Comparison of ENCODE assay signal across 19 mouse cellular contexts in the genomic region with DNA sequence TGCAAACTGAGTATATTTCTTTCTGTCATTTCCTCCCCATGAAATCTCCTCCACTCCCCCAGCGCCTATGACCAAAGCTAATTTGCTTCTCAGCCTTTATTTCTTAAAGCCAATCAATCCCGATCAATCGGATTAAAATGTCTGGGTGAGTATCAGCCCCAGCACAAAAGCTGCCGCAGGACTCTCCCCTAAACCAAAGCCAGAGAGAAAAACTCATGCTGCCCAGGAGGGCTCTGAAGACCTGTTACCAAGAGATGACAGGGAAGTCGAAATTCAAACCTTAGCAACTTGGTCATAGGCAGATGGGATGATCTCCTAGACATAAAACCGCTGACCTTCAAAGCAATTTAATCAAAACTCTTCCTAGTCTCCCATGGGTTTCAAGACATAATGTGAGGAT.
DNase-seq lines count a peak whose midpoint lies in the region; ATAC-seq and TF ChIP-seq lines count a peak whose summit lies in the region.
"Had no signal": no experiment of that assay in that cellular context is flagged by ENCODE, and none has a peak within 500 bp of the region (broad histone marks: within the 10 kb centered on the region; RNA-seq: fewer than 3 reads in every experiment).

No protein-coding gene starts in this region.

- H3K36me3 ChIP-seq in midbrain, embryonic 10.5 days, result no peaks in the 10 kb centered on the region
- no peaks in the 10 kb centered on the region for H3K36me3 ChIP-seq in midbrain, postnatal 0 days (ENCODE audit: insufficient read depth, low read length)
- H3K36me3 ChIP-seq in forebrain, embryonic 16.5 days (ENCODE audit: control insufficient read depth, insufficient read depth), result no peaks in the 10 kb centered on the region
- H3K36me3 ChIP-seq in midbrain, embryonic 14.5 days (ENCODE audit: control insufficient read depth, insufficient read depth, low read length), result no peaks in the 10 kb centered on the region
- no peaks in the 10 kb centered on the region for H3K36me3 ChIP-seq in thymus, adult 2 months (ENCODE audit: control insufficient read depth, insufficient read depth, low read length)
- H3K36me3 ChIP-seq: heart, embryonic 13.5 days; stomach, embryonic 15.5 days had no signal

- H3K9ac ChIP-seq in midbrain, postnatal 0 days (replicated peaks; ENCODE audit: low read length, poor library complexity, severe bottlenecking), result no peak overlapping the region
- no peak overlapping the region for H3K9ac ChIP-seq in forebrain, embryonic 16.5 days (replicated peaks; ENCODE audit: low read depth, low read length)
- no peak overlapping the region for H3K9ac ChIP-seq in midbrain, embryonic 14.5 days (replicated peaks; ENCODE audit: low read length)
- H3K9ac ChIP-seq: heart, embryonic 13.5 days; stomach, embryonic 15.5 days had no signal

- intact Hi-C loops in gastrocnemius, postnatal 36 days (cut with DNase I), result no loop called here

- H3K4me2 ChIP-seq in midbrain, postnatal 0 days (ENCODE audit: low read depth, low read length, poor library complexity, severe bottlenecking), result no peak overlapping the region
- H3K4me2 ChIP-seq in forebrain, embryonic 16.5 days (ENCODE audit: low read length), result no peak overlapping the region
- H3K4me2 ChIP-seq in midbrain, embryonic 14.5 days (ENCODE audit: low read length), result no peak overlapping the region
- H3K4me2 ChIP-seq: heart, embryonic 13.5 days; liver, embryonic 11.5 days; stomach, embryonic 15.5 days had no signal

- TF ChIP-seq CTCF in midbrain, postnatal 0 days (IDR thresholded peaks at IDR 0.05), result no peak
- no peak for TF ChIP-seq CTCF in thymus, adult 2 months (IDR thresholded peaks at IDR 0.05; ENCODE audit: borderline replicate concordance, control insufficient read depth, extremely low read depth, insufficient read depth, low read length, poor library complexity)

- ATAC-seq in midbrain, postnatal 0 days (ENCODE audit: low FRiP score), result no peak
- ATAC-seq in forebrain, embryonic 16.5 days, result peak; percentile 9; the same call in 1 of the 2 replicates
- ATAC-seq in midbrain, embryonic 14.5 days (ENCODE audit: low FRiP score, low TSS enrichment), result no peak
- ATAC-seq: inflammation-experienced regulatory T-cells, adult 6 months had no signal

- no peak for TF ChIP-seq POLR2A in thymus, adult 2 months (IDR thresholded peaks at IDR 0.05; ENCODE audit: control insufficient read depth, extremely low read depth, insufficient read depth, low read length, poor library complexity)

- WGBS in midbrain, embryonic 10.5 days, result 48% methylated on average over 6 of the region's 6 CpGs
- WGBS in midbrain, postnatal 0 days, result 29% methylated on average over 6 of the region's 6 CpGs
- 46% methylated on average over 6 of the region's 6 CpGs for WGBS in forebrain, embryonic 16.5 days
- 13% methylated on average over 6 of the region's 6 CpGs for WGBS in midbrain, embryonic 14.5 days
- 94% methylated on average over 6 of the region's 6 CpGs for WGBS in thymus, adult 2 months

- no peak overlapping the region for H3K4me3 ChIP-seq in midbrain, embryonic 10.5 days
- no peak overlapping the region for H3K4me3 ChIP-seq in midbrain, postnatal 0 days (ENCODE audit: low read depth, low read length)
- H3K4me3 ChIP-seq in forebrain, embryonic 16.5 days (replicated peaks; ENCODE audit: low read length), result no peak overlapping the region
- no peak overlapping the region for H3K4me3 ChIP-seq in midbrain, embryonic 14.5 days (replicated peaks; ENCODE audit: low read depth, low read length)
- H3K4me3 ChIP-seq in thymus, adult 2 months (ENCODE audit: control insufficient read depth, insufficient read depth, low read length), result no peak overlapping the region
- H3K4me3 ChIP-seq: heart, embryonic 13.5 days; megakaryocyte, embryonic 14.5 days; stomach, embryonic 15.5 days had no signal

- peak; percentile 27 for DNase-seq in midbrain, embryonic 10.5 days (ENCODE audit: low spot score)
- DNase-seq in midbrain, postnatal 0 days (ENCODE audit: low spot score), result no peak
- DNase-seq in midbrain, embryonic 14.5 days, result peak; percentile 29
- DNase-seq in retina, postnatal 1 day, result peak; percentile 37
- DNase-seq in thymus, adult 2 months, result no peak
- no peak for DNase-seq in gastrocnemius, postnatal 36 days
- DNase-seq: cerebellum, adult 2 months; heart, adult 18-20 months; kidney, adult 2 months; kidney, postnatal 10 days; lung, adult 18-20 months; right cerebral cortex, postnatal 14 days; thymus, postnatal 14 days had no signal

- 0 out of 2 replicates have a peak, but pooled peaks cover 4% of the 10 kb centered on the region for H3K9me3 ChIP-seq in midbrain, embryonic 10.5 days (replicated peaks)
- H3K9me3 ChIP-seq in midbrain, postnatal 0 days (ENCODE audit: low read length), result no peaks in the 10 kb centered on the region
- no peaks in the 10 kb centered on the region for H3K9me3 ChIP-seq in forebrain, embryonic 16.5 days (ENCODE audit: control insufficient read depth, low read length)
- H3K9me3 ChIP-seq in midbrain, embryonic 14.5 days (ENCODE audit: control insufficient read depth, low read length), result no peaks in the 10 kb centered on the region
- H3K9me3 ChIP-seq: heart, embryonic 13.5 days; megakaryocyte, embryonic 14.5 days; stomach, embryonic 15.5 days had no signal

- H3K27ac ChIP-seq in midbrain, embryonic 10.5 days (replicated peaks), result peak overlapping the region; percentile 65
- H3K27ac ChIP-seq in midbrain, postnatal 0 days (ENCODE audit: low read depth, low read length), result no peak overlapping the region
- H3K27ac ChIP-seq in forebrain, embryonic 16.5 days (ENCODE audit: low read length), result no peak overlapping the region
- peak overlapping the region; percentile 45; the same call in 1 of the 2 replicates for H3K27ac ChIP-seq in midbrain, embryonic 14.5 days (replicated peaks; ENCODE audit: low read depth, low read length)
- H3K27ac ChIP-seq in thymus, adult 2 months (ENCODE audit: control insufficient read depth, insufficient read depth, low read length), result no peak overlapping the region
- H3K27ac ChIP-seq: heart, embryonic 13.5 days; stomach, embryonic 15.5 days had no signal

- H3K27me3 ChIP-seq in midbrain, embryonic 10.5 days (ENCODE audit: low read depth, poor library complexity, severe bottlenecking), result no peaks in the 10 kb centered on the region
- H3K27me3 ChIP-seq in midbrain, postnatal 0 days (ENCODE audit: insufficient read depth, low read length), result no peaks in the 10 kb centered on the region
- no peaks in the 10 kb centered on the region for H3K27me3 ChIP-seq in forebrain, embryonic 16.5 days (replicated peaks; ENCODE audit: control insufficient read depth, insufficient read depth, low read length)
- H3K27me3 ChIP-seq in midbrain, embryonic 14.5 days (ENCODE audit: control insufficient read depth, insufficient read depth, low read length), result no peaks in the 10 kb centered on the region
- H3K27me3 ChIP-seq in thymus, adult 2 months (ENCODE audit: control insufficient read depth, insufficient read depth, low read length), result no peaks in the 10 kb centered on the region
- H3K27me3 ChIP-seq: heart, embryonic 13.5 days; megakaryocyte, embryonic 14.5 days; stomach, embryonic 15.5 days had no signal

- peaks cover 23% of the 10 kb centered on the region for H3K4me1 ChIP-seq in midbrain, embryonic 10.5 days
- H3K4me1 ChIP-seq in midbrain, postnatal 0 days (ENCODE audit: insufficient read depth, low read length), result peaks cover 2% of the 10 kb centered on the region; the same call in 1 of the 2 replicates
- peaks cover 11% of the 10 kb centered on the region for H3K4me1 ChIP-seq in forebrain, embryonic 16.5 days (replicated peaks; ENCODE audit: control insufficient read depth, insufficient read depth, low read length)
- H3K4me1 ChIP-seq in midbrain, embryonic 14.5 days (ENCODE audit: control insufficient read depth, insufficient read depth, low read length), result peaks cover 27% of the 10 kb centered on the region
- H3K4me1 ChIP-seq in thymus, adult 2 months (replicated peaks; ENCODE audit: control insufficient read depth, insufficient read depth, low read length), result no peaks in the 10 kb centered on the region
- H3K4me1 ChIP-seq: heart, embryonic 13.5 days; megakaryocyte, embryonic 14.5 days; stomach, embryonic 15.5 days had no signal

Comparison
In these comparisons a context has a peak if more than half of its experiments do, and no peak if none do; other contexts are left out.
1. DNase-seq: peak in midbrain, embryonic 10.5 days (single experiment), midbrain, embryonic 14.5 days (single experiment) and retina, postnatal 1 day (single experiment); none in midbrain, postnatal 0 days (single experiment), thymus, adult 2 months (single experiment) and gastrocnemius, postnatal 36 days (0 of 2).
2. H3K27ac ChIP-seq: peak in midbrain, embryonic 10.5 days (single experiment) and midbrain, embryonic 14.5 days (single experiment); none in midbrain, postnatal 0 days (single experiment), forebrain, embryonic 16.5 days (single experiment) and thymus, adult 2 months (single experiment).